Mouse (Mus musculus) adrenal gland, postnatal 4 days (tissue): ENCODE data around the gene Mmp11. TPM values are rescaled to one million over a fixed set of nuclear protein-coding genes. Genes with fewer than 3 reads are reported as not detected.

Experiments used
- DNase-seq, 2 experiments: peaks; one replicate each; pipeline ENCODE4 v3.0.0; 2021 to 2022; ENCODE audit warnings: low spot score in 2 of 2, mixed read lengths in 2 of 2
- long read RNA-seq, 2 experiments: library from polyadenylated mRNA; stranded (forward); transcript quantifications; one replicate each; pipeline ENCODE4 v2.0.0; 2021
- total RNA-seq, 2 experiments: library from RNA; stranded (reverse); gene quantifications; 2 replicates each; pipeline ENCODE4 v1.2.3; 2021

Mmp11 gene
- 10 to 100 TPM; 14.7 to 19.0 TPM for total RNA-seq
- long read RNA-seq, experiment 1, transcript Mmp11-201 (8 exons, 2,288 nt) = major isoform, 8 of 17 reads
- long read RNA-seq, experiment 1, partial matches to known transcripts = 3 of 17 reads
- long read RNA-seq, experiment 1, other reads (novel, unspliced or antisense) = 6 of 17 reads
- long read RNA-seq, experiment 2, transcript Mmp11-201 (8 exons, 2,288 nt) = major isoform, 11 of 26 reads
- long read RNA-seq, experiment 2, partial matches to known transcripts = 6 of 26 reads
- long read RNA-seq, experiment 2, other reads (novel, unspliced or antisense) = 7 of 26 reads

DNA sequence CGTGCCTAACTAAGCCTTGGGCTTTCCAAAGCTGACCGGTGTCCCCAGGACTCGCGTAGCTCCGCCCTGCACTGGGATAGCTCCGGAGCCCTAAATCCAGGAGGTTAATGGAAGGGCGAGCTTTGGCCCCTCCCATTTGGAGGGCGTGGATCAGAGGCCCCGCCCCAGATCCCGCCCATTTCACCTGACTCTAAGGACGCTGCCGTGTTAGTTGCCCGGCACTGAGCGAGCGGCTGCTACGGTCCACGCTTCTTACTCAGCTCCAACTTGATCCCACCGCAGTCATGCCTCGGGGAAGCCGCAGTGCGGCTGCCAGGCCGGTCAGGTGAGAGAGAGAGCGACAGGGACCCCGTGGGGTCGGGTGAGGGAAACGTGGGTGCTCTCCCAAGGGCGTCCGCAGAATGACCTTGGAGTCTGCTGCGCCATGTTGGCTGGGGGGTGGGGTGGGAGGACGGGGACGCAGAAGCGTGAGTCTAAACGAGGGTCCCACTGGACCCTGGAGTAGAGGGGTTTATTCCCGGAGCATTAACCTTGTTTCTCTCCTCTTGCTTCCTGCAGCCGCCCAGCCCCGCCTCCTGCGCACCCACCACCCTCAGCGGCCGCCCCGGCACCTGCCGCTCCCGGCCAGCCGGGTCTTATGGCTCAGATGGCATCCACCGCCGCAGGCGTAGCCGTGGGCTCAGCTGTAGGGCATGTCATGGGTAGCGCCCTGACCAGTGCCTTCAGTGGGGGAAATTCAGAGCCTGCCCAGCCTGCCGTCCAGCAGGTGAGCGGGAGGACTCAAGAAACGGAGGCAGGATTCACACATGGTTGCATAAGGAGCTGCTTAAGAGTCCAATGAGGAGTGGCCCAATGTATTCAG lies at the start of gene Mmp11:
Gene Mmp11 (minus strand): TSS at position 817 of the 862 bp plus-strand sequence.
- peak; percentile 33 to 64 for DNase-seq

- DNase-seq = no peak
Observed at GRCm38 (mm10) chr10:75979432-75979831, 43.1 kb upstream of the Mmp11 start.

DNA sequence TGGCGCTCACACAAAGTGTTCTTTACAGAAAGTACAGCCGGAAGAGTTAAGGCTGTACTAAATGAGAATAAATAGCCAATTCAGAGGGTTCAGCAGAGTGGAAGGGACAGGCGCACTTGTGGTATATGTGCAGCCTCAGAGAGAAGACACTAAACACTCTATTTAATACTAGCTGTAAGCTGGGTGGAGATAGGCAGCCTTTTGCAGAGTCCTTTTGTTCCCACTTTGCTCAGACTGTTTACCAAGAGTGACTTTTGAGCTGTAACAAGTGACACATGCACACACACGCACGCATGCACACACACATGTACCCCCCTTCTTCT lies 42.5 kb upstream of the Mmp11 start:
- DNase-seq = no peak

DNA sequence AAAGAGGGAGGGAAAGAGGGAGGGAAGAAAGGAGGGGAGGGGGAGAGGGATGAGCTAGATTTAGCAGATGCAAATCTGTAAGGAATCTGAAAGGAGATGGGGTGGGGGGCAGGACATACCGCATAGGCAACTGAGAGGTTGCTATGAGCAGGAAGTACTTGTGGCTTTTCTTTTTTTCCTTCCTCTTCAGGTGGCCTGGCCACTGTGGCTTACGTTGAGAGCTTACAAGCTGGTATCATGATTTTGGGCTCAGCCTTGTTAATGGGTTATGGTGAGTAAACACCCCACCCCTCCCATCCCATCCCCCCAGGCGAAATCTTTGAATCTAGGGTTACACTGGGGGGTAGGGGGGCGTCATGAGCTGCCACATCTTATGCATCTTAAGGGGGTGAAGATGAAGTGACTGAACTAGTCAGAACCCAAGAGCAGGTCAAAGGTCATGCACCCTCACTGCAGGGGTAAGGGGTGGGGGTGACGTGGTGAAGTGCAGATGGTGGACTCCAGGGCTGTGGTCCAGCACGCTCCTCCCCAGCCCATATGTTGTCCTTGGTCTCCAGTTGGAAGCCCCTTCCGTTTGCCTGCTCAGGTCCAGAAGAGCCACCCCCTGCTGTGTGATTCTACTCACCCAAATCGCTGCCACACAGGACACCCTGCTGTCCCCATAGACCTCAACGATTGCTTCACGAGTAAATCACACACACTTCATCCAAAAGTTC lies 42.0 kb upstream of the Mmp11 start:
- DNase-seq = no peak

GRCm38 (mm10) chr10:75975216-75975615 lies 38.9 kb upstream of the Mmp11 start:
- DNase-seq = no peak

- DNase-seq = no peak
Observed at GRCm38 (mm10) chr10:75973846-75974245, 37.5 kb upstream of the Mmp11 start.

DNA sequence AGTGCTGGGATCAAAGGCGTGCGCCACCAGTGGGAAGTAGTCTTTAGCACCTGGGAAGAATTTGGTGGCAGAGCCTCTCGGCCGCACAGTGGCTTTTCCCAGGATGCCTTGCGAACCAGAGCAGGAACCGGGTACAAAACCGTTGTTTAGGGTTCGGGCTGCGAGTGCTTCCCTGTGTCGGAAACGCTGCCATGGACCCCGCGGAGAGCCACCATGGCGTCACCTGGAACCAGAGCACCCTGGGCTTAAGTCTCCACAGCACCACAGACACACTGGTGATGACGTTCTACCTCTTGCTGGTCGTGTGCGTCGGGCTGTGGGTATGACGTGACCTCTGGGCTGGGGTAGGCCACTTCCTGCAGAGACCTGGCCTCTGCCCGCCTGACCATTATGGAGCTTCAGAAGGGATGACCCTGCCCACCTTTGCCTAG lies 18.1 kb upstream of the Mmp11 start, which contains the start of gene Gm5134:
Gene Gm5134 (plus strand): TSS at position 134 of the 431 bp plus-strand sequence.
- DNase-seq = no peak

DNA sequence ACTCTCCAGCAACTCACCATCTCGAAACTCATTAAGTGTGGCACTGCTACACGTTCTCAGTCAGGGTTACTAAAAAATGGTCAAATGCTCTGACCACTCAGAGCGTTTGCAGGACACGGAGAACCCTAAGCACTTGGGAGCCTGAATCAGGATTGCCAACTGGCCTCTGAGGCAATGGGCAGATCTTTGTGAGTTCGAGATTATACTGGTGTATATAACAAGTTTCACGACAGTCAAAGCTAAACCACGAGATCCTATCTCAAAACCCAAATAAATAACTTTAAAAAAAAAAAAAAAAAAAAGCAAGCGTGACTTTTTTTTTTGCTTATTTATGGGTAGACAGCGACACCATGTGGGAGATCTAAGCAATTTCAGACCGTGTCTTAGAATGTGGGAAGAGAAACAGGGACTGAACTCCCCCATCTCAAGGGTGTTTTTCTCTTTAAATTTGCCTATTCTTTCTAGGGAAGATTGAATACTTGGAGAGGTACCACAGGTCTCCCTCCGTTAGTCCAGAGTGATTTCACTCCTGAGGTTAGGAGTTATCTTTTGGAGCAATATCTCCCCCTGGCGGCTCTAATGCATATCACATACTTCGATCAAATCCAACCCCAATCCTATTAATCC lies 15.2 kb upstream of the Mmp11 start:
- no peak for DNase-seq

- no peak for DNase-seq
Observed at GRCm38 (mm10) chr10:75950791-75951210, 14.5 kb upstream of the Mmp11 start.

GRCm38 (mm10) chr10:75949053-75950045 lies 13.1 kb upstream of the Mmp11 start:
- DNase-seq = no peak

DNA sequence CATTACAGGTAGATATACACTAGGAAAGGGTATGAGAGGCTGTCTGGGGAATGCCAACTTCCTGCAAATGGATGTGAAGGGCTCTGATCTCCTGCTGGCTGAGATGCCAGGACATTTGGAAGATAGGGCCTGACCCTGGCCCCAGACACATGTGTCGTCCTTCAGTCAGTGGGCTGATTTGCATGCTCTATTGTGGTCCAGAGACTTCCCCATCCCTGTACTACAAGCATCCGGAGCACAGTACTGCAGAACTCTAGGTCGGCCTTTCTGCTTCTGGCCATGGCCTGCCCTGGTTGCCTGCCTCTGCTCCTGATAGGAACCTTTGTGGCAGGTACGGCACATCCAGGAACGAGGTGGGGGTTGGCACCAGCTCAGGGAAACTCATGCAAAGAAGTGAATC lies 11.8 kb upstream of the Mmp11 start:
- DNase-seq = no peak

- DNase-seq = no peak
Observed at GRCm38 (mm10) chr10:75945896-75946295, 9.6 kb upstream of the Mmp11 start.

DNA sequence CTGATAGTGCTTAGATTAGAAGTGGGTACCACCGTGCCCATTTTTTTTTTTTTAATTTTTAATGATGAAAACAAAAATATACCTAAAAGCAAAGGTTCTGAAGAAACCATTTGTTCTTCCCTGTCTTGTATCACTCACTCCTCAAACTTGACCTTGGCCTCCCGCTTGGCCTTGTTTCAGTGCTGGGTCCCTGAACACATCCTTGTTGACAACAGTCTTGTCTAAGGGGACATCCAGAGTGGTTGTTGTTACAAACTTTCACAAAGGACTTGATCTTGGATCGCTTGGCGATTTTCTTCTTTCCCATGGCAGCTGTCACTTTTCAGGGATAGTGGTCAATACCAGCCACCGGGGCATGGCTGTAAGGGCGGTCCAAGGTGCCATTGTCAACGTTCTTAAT lies 8.9 kb upstream of the Mmp11 start:
- DNase-seq = no peak

GRCm38 (mm10) chr10:75944066-75944772 lies 7.9 kb upstream of the Mmp11 start:
- no peak for DNase-seq

DNA sequence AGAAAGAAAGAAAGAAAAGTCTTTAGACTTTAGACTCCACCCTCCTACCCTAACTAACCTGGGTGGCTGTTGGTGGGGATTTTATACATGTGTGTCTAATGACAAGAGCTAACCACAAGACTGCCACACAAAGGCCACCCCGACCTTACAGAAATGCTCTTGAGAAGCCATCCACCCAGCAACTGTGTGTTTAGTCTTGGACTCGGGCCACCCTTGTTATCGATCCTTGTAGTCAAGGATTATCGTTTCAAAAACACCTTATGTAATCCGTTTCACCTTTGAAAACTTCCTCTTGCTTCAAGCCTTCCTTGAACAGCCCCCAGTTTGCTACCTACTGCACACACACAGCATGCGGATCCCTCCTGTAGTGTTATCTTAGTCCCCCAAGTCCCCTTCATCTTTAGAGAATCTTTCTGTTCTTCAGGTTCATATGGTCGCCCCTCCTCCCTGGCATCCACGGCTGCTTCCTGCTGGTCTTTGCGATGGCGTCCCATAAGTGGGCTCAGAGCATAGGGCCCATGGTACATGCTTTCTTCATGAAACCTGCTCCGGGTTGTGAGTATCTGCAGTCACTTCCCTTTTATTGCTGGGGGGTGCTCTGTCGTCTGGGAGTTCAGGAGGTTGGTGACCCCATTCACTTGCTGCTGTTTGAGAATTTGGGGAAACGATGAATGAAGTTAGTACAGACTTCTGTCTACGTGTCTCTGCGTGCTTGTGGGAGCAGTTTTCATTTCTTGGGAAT lies 6.6 kb upstream of the Mmp11 start, which contains the start of gene Vpreb3:
Gene Vpreb3 (plus strand): TSS at position 322 of the 742 bp plus-strand sequence.
- no peak for DNase-seq

- no peak for DNase-seq
Observed at GRCm38 (mm10) chr10:75941042-75941824, 4.9 kb upstream of the Mmp11 start.

GRCm38 (mm10) chr10:75940520-75940919 lies 4.2 kb upstream of the Mmp11 start, which contains the start of gene Gm867:
Gene Gm867, minus strand, starts transcription at chr10:75940672.
- DNase-seq = no peak
